Mouse (Mus musculus): ENCODE results near the gene Phldb2.

Phldb2 gene

DNA sequence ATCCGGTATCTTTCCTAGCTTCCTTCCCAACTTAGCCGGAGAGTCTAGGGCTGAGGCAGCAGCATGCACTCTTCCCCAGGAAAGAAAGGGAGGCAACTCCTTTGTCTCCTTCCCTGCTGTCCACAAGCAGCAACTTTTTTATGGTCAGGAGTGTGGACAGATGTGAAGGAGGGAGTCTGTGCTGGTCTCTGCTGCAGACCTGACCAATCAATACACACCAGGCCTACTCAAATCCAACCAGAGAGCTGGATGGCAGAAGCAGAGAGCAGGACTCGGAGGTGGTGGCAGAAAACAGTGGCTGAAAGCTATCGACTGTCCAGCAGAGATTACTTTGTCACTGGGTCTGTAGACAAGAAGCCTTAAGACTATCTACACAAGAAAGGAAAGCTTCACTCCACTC, at the start of gene Phldb2:
TSS of gene Phldb2 (minus strand) at position 205 of the 400 bp plus-strand sequence.
- DNase-seq = peak; percentile 67

DNA sequence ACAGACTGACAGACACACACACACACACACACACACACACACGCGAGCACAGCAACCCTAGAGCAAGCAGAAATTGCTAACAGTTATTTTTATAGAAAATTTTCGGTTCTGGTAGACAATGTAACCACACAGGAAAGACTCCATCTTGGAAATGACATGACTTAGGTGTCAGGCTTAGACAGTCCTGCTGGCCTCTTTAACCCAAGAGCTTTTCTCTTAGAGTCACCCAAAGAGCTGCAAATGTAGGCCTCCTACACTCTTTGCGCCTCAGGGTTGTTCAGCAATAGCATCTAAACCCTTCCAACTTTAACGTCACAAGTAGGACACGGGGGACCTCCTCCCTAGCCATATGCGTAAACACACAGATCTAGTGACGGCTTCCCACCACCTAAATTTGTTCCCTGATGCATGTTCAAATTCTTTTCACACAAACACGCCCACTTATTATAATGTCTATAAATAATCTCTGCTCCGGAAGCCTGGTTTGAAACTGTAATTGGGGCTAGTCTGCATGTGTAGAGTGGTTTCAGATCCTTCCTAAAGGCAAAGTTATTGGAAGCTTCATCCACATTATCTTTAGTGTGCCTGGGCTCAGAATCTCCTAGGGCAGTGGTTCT, 48.3 kb upstream of the Phldb2 start:
- DNase-seq = no peak

DNA sequence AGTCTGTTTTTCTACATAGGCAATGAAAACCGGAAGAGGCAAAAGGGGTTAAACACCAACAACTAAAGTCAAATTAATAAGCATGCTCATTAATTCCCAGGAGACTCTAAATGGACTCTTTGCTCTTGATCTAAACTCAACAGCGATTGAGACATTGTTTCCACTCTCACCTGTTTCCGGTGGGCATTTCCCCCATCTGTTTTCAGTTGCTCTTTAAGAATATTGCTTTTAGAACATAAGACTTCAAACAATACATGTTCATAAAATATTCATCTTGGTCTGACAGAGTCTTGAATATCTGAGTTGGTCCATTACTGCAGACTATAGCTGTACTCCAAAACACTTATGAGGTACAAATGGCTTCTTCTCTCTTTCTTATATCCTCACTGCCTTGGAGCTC, 47.6 kb upstream of the Phldb2 start:
- DNase-seq = no peak

DNA sequence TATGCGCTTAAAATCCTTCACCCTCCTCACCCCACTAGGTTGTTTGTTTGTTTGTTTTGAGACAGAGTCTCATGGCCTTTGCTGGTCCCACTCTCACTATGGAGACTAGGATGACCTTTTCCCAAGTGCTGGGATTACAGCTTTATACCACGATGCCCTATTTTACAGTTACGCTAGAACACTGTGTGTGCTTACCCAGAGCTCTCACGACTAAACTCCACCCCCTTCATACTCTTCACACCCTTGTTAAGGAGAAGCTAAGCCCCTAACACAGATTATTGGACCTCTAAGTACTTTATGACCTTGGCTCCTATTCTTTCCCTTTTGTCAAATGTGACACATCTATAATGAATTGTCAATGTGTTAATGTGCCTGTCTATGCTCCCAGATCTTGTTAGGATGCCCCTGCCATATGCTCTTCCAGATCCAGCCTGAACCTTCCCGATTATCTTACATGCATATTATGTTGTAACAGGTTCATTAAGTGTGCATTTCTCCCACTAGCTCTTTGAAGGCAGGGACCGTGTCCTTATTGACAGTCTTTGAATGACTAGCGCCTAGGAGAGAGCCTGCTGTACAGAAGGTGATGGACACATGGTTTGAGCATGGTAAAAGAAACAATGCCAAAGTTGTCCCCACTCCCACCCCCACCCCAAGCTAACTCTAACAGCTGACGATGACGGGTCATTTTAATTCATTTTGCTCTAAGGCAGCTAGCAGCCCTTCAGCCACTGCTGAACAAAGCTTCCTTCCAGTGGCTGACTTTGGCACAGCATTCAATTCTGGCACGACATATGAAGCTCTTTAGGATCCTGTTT, 46.2 kb upstream of the Phldb2 start:
- DNase-seq = no peak

DNA sequence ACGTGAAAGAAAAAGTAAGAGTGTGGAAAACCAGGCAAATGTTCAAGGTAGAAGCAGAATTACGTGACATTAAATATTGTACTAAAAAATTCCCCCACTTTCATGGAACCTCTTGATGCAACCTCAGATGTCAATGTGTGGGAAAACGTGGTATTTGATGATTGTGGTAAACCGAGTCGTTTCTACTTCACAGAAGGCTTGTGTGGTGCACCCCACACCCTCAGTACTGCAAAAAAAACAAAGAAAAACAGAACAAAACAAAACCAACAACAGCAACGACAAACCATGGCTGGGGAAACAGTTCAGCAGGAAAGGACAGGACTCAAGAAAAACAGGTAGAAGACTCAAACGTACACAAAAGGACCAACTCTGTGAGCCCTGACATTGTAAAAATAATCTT, 44.8 kb upstream of the Phldb2 start:
- DNase-seq = no peak

DNA sequence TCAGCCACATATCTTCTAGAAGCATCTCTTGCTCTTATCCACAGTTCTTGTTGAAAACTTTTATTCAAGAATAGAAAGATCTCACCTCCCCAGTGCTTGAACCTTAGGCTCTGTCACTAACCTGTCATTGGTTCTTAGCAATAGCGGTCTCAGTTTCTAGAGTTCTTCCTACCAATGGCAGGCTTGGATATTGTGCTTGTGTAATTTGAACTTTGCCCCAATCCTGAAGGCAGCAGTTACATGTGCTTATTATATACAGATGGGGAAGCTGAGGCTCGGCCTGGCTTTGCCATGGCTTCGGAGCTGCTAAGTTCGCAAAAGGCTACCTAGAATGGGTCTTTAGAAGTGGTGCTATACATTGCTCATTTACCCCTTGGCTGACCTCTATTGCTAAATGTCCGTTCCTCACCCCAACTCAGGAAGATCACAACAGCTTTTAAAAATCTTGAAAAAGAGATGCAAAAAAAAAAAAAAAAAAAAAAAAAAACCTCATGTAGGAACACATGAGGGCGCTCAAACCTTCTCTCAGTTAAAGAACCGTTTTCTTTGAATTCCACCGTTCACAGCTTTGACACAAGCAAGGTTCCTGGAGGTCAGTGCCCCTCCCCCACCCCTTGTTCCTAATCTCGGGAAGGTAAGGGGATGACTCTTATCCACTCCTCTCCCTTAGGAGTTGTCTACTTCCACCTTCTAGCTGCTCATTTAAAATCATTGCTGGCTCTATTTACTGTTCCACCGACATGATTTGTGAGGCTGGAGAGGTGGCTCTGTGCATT, 37.7 kb upstream of the Phldb2 start:
- DNase-seq = no peak

DNA sequence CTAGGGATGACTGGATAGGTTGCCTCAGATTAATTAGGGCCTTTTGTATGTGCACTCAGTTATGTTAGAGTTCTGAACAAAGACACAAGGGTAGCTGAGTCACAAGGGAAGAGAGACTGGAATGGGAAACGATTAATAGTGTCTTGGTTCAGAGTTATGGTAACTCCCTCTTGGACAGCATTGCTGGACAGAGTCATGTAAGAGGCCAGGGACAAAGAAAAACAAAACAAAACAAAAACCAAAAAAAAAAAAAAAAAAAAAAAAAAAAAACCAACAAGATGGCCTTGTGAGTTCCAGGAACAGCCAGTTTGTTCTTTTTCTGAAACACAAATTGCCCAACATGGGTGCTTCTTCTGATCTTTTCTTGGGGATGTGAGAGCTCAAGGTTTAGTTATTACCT, 32.8 kb upstream of the Phldb2 start:
- no peak for DNase-seq

DNA sequence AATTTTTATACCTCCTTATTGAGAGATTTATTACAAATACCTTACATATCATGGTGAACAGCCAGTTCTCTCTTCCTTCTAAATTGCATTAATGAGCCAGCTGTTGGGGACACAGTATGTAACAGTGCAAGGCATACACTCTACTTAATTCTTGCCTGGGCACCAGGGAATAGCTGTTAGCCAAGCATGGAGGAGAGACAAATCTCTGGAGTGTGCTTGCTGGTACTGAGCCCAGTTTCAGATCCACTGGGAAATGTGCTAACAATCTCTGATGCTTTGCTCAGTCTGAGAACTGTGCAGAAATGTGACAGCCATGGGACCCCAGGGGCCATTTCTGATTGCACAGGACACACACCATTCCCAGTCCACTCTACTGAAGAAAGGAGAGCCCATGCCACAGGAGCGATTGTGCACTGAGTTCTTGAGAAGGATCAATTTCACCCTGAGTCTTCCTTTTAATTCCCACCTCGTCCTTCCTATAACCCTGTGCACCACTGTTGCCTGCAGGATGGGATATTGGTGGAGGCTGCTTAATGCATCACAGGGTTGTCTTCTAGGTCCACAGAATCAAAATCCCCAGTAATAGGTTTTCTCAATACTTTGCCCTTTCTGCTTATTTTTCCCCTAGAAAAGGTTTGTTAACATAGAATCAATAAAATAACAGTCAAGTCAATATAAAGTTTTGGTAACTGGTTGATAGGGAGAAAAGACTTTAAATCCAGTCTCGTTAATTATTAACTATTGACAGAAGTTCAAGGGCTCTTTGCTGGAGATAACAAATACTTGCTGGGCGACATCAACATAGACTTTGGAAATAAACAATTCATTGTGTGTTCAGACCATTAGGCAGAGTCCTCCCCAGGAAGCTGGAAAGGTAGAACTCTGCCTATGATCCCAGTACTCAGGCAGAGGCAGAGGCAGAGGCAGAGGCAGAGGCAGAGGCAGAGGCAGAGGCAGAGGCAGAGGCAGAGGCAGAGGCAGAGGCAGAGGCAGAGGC, 31.5 kb upstream of the Phldb2 start:
- DNase-seq = no peak

DNA sequence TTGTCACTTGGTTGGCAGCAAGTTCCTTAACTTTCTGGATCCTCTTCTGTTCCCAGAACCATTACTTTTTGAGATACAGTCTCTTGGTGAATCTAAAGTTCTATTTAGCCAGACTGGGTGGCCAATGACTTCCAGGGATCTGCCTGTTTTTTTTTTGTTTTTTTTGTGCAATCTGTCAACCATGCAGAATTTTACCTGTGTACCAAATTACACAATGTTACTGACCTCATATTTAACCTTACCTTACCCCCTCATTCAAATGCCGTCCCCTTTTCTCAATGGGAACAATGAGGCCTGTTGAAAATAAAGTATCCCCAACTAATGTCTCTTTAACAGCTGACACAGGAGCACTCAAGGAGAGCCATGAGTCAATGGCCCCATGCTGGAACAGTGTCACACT, 22.9 kb upstream of the Phldb2 start:
- no peak for DNase-seq

DNA sequence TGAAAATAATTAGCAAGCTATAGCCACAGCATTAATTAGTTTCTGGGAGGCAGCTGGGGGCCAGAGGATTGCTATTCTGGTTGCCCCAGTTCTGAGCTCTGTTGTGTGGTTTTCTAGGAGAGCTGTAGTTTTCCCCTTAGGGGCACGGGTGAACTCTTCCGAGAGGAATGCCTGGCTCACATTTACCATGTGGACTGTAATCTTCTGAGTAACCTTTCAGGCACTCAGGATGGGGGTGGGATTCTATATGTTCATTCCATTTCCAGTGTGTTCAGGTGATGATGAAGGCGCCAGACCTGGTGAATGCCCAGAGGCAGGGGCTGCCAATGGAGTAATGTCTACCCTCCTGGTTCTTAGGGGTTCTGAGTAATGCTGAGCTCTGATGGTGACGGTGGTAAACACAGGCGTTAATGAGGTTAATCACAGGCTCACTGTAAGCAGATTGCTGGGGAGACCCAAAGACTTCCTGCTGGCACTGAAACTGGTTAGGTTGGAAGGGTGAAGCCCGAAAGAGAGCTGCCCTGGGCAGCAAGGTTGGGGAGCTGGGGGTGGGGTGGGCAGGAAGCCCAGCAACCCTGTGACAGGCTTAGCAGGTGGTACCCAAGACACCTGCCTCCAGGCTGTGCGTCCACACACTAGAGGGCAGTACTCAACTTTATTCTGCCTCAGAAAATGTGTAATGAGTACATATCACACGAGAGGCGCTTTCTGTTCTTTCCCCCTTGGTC, 20.7 kb upstream of the Phldb2 start:
- DNase-seq = peak; percentile 30

DNA sequence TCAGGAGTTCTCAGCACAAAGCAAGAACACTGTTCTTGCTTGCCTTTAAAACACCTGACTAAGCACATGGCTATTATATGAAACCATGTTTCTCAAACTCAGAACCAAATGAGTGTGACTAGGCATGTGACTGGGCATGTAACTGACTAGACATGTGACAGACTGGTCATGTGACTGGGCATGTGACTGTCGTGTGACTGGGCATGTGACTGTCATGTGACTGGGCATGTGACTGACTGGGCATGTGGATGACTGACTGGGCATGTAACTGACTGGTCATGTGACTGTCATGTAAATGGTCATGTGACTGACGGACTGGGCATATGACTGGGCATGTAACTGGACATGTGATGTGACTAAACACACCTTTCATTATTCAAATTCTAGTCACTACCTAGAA, 16.8 kb upstream of the Phldb2 start:
- DNase-seq = peak; percentile 31

DNA sequence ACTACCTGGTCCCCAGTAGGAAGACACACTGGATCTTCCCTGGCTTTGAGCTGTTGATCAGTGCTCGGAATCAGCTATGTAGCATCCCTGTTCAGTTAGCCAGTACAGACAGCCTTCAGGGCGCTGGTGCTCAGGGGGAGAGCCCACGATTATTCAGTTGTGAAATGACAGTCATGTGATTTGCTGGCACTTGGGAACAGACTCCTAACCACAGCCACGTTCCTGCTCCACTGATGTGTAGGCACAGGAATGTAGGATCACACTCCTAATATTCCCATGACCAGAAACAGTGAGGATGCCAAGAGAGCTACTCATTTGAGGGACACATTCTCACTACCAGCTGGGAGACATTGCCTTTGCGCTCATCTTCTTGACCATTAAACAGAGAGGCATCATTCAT, 15.3 kb upstream of the Phldb2 start:
- no peak for DNase-seq

DNA sequence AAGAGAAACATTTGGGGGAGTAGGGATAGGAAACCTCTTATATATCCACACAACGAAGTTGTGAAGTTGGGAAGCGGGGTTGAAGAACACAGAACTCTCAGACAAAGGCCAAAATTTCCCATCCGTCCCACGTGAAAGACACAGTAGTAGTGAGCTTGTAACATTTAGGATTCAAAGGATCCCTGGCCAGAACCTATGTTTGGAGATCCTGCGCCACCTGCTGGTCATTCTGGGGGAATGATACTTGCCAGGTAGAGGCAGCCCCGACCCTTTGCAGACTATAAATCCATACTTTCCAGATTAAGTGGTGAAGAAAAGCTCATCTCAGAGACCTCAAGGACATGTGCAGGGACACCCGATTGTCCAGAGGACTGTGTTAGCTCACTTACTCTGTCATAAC, 14.1 kb upstream of the Phldb2 start:
- peak; percentile 80 for DNase-seq

DNA sequence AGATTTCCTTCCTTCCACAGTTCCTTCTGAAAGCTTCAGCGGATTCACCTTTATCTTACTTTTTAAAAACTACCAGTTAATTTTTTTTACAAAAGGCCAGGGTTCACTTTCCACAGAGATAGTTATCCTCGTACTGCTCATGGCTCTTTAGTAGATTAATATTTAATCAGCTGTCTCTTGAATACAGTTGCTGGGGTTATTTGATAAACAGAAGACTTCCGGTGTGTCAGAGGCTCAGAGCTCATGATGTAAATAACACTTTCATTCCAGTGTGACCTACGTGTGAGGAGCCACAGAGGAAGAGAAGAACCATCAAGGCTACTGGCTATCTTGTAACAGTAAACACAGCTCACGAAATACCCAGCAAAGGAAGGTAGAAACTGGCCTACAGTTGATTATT, 13.2 kb upstream of the Phldb2 start:
- peak; percentile 22 for DNase-seq

DNA sequence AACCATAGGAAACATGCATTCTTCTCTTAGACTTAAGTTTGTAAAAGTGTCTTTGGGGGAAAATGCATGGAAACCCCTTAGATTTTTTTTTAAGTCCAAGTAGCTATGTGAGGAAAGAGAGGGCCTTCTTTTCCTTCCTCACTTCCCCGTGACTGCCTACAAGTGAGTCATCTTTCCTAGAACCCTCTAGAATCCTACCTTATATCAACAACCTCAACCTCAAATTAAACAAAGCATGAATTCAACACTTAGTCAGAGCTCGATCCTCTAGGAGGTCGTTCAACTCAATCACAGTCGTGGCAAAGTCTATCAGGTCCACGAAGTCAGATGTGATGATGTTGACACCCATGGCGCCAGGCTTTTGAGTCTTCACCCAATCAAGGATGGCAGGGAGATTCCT, 11.4 kb upstream of the Phldb2 start:
- DNase-seq = no peak

DNA sequence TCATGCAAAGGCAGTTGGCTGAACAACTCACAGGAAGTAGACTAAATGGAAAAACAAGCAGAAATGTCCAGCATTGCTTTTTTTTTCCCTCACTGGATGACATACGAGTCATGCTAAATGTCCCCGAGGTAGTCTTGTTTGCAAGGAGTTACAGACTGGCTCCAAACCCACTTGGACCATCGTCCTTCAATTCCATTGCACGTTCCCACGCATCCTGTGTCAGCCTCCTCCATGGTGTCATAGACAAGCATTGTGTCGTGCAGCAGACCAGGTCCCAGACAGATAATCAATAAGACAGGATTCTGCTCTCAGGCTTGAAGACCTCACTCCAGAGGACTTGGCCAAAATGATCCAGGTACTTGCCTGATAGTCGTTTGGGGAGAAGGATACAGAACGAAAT, 10.4 kb upstream of the Phldb2 start:
- DNase-seq = no peak

DNA sequence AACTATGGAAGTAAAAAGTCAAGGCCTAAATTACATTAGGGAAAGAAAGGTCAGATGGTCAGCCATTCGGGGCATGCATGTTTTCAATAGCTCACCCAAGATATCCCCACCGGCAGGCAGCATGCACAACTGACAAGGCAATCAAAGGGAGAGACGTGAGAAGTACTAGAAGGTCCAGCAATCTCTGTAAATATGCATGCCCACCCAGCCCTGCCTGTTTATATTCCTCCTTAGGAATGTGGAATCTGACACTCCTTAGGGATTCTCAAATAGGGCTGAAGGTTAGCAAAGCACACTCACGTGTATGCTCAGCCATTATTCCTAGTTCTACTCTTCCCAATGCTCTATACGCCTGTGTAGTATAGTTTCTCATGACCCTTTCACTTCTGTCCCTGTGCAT, 9.7 kb upstream of the Phldb2 start:
- no peak for DNase-seq

DNA sequence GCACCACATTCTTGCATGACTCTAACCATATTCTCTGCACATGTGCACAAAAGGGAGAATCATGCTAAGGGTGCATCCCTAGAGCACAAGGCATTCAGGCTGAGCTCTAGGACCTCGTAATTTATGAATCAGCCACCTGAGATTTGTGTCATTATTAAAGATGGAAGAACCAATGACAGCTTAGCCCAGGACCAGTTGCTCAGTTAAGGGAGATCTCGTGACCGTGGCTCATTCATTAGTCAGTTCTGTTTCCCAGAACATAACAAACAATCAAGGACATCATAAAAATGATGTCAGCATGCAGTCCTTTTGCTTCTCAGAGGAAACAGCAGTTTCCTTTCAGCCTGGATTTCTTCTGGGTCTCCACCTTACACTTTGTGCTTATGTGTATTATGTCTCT, 7.6 kb upstream of the Phldb2 start:
- DNase-seq = no peak

DNA sequence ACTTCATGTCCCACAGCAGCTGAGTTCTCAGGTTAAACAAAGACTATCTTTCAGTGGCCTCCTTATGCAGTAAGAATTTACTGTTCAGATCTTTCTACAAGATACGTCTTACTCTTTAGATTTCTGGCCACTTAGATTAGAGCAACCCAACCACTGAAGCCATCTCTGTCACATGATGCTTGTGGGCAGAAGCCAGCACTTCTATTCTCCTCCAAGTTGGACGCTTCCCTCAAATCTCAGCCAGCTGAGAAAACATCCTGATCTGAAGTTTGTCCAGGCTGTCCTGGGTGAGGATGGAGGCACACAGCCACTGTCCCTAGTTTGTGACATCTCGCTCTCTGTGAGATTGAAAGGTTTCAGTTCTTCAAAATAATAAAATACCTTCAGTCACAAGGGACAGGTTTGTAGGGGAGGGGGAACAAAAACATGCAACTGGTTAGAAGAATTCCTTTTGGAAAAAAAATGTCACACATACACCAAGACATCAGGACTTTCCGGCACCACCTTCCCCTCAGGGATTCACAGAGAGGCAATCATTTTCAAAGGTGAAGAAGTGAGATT, 3.1 kb upstream of the Phldb2 start:
- no peak for DNase-seq

DNA sequence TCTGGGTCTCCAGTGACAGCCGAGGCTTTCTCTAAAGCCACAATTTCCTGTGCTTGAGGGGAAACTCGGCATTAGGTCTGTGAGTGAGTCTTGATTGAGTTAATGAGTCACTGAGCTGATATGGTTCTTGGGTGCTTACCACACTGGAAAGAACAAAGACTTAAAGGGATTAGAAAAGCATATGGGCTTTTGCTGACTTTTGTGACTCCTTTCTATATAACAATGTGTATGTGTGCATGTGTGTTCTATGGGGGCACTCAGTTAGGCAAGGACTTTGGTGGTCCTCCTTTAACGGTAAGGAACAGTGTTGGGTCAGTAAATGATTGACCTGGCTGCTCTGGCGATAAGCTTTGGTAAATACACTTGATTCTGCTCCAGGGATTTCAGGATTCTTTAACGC, 897 bp downstream of the Phldb2 start:
- peak; percentile 64 for DNase-seq

DNA sequence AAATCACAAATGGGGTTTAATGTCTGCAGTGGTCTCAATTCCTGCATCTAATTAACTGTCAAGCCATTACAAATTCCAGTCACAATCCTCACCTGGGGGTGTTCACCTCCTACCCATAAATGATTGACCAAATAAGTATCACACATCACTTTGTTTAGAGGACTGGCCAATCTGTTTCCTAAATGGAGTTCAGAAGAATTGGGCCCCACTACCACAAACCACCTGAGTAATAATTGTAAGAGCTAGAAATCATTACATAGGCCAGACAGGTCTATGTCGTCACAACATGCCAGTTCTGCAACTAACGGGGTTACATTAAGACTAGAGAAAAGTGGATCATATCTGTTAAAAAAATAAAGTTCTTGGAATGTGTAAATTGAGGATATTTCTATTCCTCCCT, 1.4 kb downstream of the Phldb2 start:
- DNase-seq = peak; percentile 61

DNA sequence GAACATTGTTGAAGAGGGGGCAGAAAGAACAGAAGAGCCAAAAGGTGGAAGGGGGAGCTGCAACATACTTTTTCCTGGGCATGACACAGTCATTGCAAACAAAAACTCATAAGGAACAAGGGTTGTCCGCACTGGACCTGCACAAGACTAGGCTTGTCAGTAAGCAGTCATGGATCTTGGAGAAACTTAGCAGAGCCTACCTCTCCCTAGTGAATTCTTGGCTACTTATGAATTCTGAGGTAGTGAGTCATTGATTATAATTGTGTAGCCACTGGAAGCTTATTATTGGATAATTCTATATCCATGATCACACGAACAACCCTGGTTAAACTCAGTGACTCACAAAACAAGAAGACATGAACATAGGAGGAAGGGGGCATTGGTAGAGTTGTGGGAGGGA, 7.1 kb downstream of the Phldb2 start:
- DNase-seq = no peak
